Mouse (Mus musculus): Measurements from ENCODE around the gene Clcn3.

Clcn3 gene

DNA sequence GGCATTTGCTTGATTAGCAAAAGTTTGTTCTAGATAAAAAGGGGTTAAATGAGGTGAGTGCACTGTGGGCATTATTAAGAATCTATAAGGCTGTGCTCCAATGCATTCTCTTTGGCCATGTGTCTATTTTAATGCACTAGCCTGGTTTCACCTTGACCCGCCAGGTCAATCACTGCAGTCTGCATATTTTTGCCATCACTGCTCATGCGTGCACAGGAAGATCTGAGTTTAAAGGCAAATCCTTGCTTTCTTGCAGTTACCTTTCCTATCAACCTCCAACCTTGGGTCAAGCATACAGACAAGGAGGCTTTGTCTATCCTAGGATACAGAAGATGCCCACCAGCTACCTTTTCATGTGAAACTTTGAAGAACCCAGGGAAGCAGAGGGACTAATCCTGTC lies 113.3 kb downstream of the Clcn3 start:
- DNase-seq (ENCODE audit: low spot score) = no peak

DNA sequence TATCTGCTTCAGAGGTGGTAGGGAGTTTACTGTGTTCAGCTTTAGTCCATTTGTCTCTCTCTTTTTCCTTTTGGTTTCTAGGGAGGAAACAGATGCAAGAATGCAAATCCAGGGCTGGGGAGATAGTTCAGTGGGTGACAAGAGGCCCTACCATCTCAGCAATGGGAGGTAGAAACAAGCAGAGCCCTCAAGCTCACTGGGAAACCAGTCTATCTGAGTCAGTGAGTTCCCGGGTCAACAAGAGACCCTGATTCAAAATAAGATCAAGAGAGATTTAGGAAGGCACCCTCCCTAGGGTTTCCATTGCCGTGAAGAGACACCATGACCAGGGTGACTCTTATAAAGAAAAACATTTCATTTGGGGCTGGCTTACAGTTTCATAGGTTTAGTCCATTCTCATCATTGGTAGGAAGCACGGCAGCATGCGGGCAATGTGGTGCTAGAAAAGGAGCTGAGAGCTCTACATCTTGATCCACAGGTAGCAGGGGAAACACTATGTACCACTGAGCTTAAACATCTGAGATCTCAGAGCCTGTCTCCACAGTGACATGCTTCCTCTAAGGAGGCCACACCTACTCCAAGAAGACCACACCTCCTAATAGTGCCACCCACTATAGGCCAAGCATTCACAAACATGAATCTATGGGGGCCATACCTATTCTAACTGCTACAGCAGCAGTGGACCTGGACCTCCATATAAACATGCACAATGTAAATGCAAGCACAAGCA lies 114.7 kb downstream of the Clcn3 start:
- DNase-seq (ENCODE audit: low spot score) = no peak

DNA sequence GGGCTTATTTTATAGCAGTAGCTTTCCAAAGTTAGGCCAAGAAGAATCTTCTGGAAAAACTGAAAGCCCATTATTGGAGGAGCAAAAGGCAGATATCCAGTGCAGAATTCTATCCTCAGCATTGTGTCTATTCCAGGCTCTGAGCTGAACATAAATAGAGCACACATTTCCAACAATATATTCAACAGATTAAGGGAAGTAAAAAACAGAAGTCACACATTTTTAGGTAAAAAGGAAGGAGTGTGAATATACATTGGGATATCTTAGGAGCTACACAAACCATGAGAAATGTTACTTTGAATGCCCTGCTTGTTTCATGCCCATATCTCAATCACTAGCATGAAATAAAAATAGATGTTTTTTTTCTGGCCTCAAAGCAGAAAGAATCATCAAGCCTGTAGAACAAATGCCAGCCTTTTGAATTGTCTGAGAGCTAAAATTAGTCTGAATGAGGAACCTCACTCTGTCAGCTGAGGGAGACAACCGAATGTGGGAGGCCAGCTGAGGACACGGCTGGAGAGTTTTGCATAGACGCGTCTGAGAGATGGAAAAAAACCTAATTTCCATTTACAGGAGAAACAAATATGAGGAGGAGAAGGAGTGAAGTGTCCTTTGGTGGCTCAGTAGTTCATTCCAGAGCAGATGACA lies 115.5 kb downstream of the Clcn3 start:
- no peak for DNase-seq (ENCODE audit: low spot score)

DNA sequence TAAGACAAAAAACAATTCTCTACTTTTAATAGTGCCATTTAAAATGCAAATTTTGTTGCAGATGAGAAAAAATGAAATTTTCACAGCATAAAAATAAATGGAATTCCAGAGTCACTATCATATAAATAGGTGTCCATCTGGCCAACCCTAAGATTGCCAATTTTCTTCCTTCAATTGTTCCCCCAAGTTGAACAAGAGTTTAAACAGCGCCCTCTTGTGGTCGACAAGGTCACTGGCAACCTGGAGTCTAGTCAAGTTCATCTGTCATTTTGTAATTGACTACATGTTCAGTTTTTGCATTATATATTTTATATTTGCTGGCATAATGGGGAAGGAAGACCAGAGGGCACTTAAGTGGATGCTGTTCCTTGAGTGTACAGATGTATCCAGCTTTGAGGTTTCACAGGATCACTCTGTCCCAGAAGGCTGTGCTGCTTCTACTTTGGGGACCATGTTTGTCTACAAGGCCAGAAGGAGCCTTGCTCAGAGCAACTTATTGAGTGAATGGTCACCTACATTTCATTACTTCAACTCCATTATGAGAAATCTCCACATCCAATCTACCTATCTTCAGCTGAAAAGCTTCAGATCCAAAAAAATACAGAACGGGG lies 117.5 kb downstream of the Clcn3 start:
- no peak for DNase-seq (ENCODE audit: low spot score)

DNA sequence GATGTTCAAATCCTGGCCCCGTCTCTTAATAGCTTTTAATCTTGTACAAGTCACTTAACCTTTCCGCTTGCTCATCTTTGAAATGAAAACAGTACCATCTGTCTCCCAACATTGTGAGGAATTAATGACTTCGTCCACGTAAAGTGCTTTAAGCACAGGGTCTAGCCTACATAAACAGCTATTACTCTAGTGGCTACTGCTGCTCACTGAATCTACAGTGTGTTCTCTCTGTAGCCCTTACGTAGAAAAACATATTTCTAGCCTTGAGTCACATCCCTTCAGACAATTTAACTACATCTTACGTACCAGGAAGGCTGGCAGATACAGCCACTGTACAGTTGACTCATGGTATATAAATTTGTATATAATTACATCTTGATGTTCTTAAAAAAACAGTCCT lies 118.2 kb downstream of the Clcn3 start:
- no peak for DNase-seq (ENCODE audit: low spot score)

DNA sequence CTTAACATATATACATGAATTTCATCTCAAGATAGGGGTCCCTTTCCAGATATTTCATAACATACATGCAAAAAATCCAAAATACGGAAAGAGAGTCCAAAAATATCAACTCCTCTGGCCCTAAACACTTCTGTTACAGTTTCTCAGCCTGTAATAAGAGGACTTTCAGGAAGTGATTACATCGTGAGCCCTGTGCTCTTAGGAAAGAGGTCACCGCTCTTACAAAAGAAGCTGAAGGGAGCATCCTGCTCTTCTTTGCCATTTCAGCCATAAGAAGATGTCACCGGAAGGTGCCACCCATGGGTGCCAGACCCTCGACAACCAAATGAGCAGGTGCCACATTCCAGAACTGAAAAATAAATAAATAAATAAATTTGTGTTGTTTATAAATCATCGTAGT lies 121.3 kb downstream of the Clcn3 start:
- DNase-seq (ENCODE audit: low spot score) = no peak

DNA sequence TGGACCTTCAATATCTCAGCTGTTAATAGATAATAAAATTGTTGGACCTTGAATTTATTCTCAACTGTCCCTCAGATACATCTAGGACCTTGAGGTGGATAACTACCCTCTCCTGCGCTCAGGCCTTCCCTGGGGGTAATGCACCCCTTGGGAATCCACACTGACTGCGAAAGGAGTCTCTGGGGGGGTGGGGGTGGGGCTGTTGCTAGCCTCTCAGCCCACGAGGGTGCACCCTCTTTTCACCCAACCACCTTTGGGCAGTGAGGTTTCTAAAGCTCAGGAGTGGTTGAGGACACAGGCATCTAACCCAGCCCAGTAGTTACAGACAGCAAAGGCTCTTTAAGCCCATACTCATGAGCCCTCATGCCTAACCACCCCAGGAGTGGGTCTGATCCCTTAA lies 122.4 kb downstream of the Clcn3 start:
- no peak for DNase-seq (ENCODE audit: low spot score)
